Mouse (Mus musculus): Measurements from ENCODE around the gene Lepr. TPM values are rescaled to one million over a fixed set of nuclear protein-coding genes. Genes with fewer than 3 reads are reported as not detected.

Lepr gene
- polyA plus RNA-seq (2012; rRNA removed; ENCODE audit: low replicate concordance), result 0.43 and 0.70 TPM in 2 replicates

DNA sequence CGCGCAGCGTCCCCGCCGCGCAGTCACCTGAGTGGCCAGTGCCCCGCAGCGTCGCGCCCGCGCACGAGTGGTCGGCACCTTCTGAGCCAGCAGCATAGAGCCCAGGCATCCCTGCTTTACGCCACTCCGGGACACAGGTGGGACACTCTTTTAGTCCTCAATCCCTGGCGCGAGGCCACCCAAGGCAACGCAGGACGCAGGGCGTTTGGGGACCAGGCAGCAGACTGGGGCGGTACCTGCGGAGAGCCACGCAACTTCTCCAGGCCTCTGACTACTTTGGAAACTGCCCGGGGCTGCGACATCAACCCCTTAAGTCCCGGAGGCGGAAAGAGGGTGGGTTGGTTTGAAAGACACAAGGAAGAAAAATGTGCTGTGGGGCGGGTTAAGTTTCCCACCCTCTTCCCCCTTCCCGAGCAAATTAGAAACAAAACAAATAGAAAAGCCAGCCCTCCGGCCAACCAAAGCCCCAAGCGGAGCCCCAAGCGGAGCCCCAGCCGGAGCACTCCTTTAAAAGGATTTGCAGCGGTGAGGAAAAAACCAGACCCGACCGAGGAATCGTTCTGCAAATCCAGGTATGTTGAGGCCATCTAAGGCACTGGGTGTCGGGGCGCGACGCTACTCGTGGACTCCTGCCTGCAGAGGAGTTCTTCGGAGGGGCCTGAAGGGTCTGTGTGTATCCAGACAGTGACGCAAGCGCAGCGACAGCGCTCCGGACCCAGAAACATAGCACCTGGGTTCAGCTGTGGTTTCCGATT is at the start of gene Lepr:
Gene Lepr, plus strand, starts transcription at position 38 of the 755 bp plus-strand sequence.

DNA sequence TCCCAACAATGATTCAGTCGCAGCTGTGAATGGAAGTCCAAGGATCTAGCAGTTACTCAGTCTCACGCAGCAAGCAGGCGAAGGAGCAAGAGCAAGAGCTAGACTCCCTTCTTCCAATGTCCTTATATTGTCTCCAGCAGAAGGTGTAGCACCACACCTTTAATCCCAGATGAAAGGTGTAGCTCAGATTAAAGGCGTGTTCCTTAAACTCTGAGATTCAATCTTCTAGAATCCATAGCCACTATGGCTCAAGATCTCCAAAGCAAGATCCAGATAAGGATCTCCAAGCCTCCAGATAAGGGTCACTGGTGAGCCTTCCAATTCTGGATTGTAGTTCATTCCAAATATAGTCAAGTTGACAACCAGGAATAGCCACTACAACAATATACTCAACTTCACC is 126.7 kb downstream of the Lepr start, which contains the start of gene B020004J07Rik:
Gene B020004J07Rik, minus strand, starts transcription at position 101 of the 400 bp plus-strand sequence.

Other genes with a start within 250 kb of the Lepr start
- gene Dnajc6, start 220.8 kb upstream of the Lepr start, polyA plus RNA-seq (2012; rRNA removed; ENCODE audit: low replicate concordance), result 0.14 and 0.25 TPM in 2 replicates
- 20.8 and 28.7 TPM in 2 replicates for gene Leprot, start 69.7 kb upstream of the Lepr start, polyA plus RNA-seq (2012; rRNA removed; ENCODE audit: low replicate concordance)
- gene B020004J07Rik, start 126.6 kb downstream of the Lepr start, polyA plus RNA-seq (2012; rRNA removed; ENCODE audit: low replicate concordance), result not detected in 2 replicates
- not detected in 2 replicates for gene C130073F10Rik, start 176.4 kb downstream of the Lepr start, polyA plus RNA-seq (2012; rRNA removed; ENCODE audit: low replicate concordance)
- not detected in 2 replicates for gene Gm12800, start 191.7 kb downstream of the Lepr start, polyA plus RNA-seq (2012; rRNA removed; ENCODE audit: low replicate concordance)
- not detected in 2 replicates for gene Gm12794, start 223.0 kb downstream of the Lepr start, polyA plus RNA-seq (2012; rRNA removed; ENCODE audit: low replicate concordance)

All from duodenum, adult 2 months (tissue).